Mouse (Mus musculus): ENCODE results near the gene Cops4. TPM values are rescaled to one million over a fixed set of nuclear protein-coding genes. Genes with fewer than 3 reads are reported as not detected.

Cops4 gene
- total RNA-seq, 1 experiment from 2014 or later = 73.4 TPM

GRCm38 (mm10) chr5:100536638-100537037 is 18.5 kb downstream of the Cops4 start:
- DNase-seq = no peak

- DNase-seq = no peak
Measured at GRCm38 (mm10) chr5:100546294-100547080, 28.4 kb downstream of the Cops4 start.

GRCm38 (mm10) chr5:100548236-100548635 is 30.1 kb downstream of the Cops4 start:
- no peak for DNase-seq

GRCm38 (mm10) chr5:100549311-100549710 is 31.2 kb downstream of the Cops4 start:
- no peak for DNase-seq

GRCm38 (mm10) chr5:100550151-100550550 is 32.0 kb downstream of the Cops4 start:
- no peak for DNase-seq

- no peak for DNase-seq
Measured at GRCm38 (mm10) chr5:100551952-100552351, 33.8 kb downstream of the Cops4 start.

GRCm38 (mm10) chr5:100553426-100553825 is 35.3 kb downstream of the Cops4 start:
- no peak for DNase-seq

- no peak for DNase-seq
Measured at GRCm38 (mm10) chr5:100557019-100557418, 38.9 kb downstream of the Cops4 start.

- no peak for DNase-seq
Measured at GRCm38 (mm10) chr5:100557537-100557936, 39.4 kb downstream of the Cops4 start.

- DNase-seq = no peak
Measured at GRCm38 (mm10) chr5:100558783-100559182, 40.7 kb downstream of the Cops4 start.

GRCm38 (mm10) chr5:100559357-100559756 is 41.2 kb downstream of the Cops4 start:
- no peak for DNase-seq

- DNase-seq = no peak
Measured at GRCm38 (mm10) chr5:100562702-100563101, 44.6 kb downstream of the Cops4 start.

- no peak for DNase-seq
Measured at GRCm38 (mm10) chr5:100566798-100567197, 48.7 kb downstream of the Cops4 start.

GRCm38 (mm10) chr5:100567258-100568032 is 49.3 kb downstream of the Cops4 start:
- DNase-seq = no peak

GRCm38 (mm10) chr5:100568177-100568576 is 50.1 kb downstream of the Cops4 start:
- no peak for DNase-seq

GRCm38 (mm10) chr5:100568802-100569201 is 50.7 kb downstream of the Cops4 start:
- no peak for DNase-seq

- no peak for DNase-seq
Measured at GRCm38 (mm10) chr5:100569250-100569934, 51.3 kb downstream of the Cops4 start.

GRCm38 (mm10) chr5:100569997-100570595 is 52.0 kb downstream of the Cops4 start:
- no peak for DNase-seq

- no peak for DNase-seq
Measured at GRCm38 (mm10) chr5:100570716-100571115, 52.6 kb downstream of the Cops4 start.

- no peak for DNase-seq
Measured at GRCm38 (mm10) chr5:100572069-100572468, 54.0 kb downstream of the Cops4 start, which contains the start of gene Plac8. TSS of gene Plac8 (minus strand) at chr5:100572245.

- DNase-seq = no peak
Measured at GRCm38 (mm10) chr5:100573256-100573655, 55.1 kb downstream of the Cops4 start.

GRCm38 (mm10) chr5:100574771-100575170 is 56.7 kb downstream of the Cops4 start:
- no peak for DNase-seq
